Mouse (Mus musculus) lung, embryonic 15.5 days (tissue): ENCODE measurements around the gene Tcf7l1. TPM values are rescaled to one million over a fixed set of nuclear protein-coding genes. Genes with fewer than 3 reads are reported as not detected.

Source experiments
- ATAC-seq: fragments of 200-750 bp; cut with Nextera tagmentation; 2 replicates; pipeline ENCODE4 v1.8.0; 2017; ENCODE audit warnings: moderate number of reproducible peaks, borderline replicate concordance; ENCODE audit not compliant: low FRiP score, low TSS enrichment; ENCODE audit errors: extremely low read depth
- H3K27ac ChIP-seq: fragments of 300-500 bp; sonication (generic); 2 replicates; pipeline ENCODE4 v1.5.1; 2015; ENCODE audit warnings: moderate library complexity, mild to moderate bottlenecking, inconsistent platforms
- H3K27me3 ChIP-seq: fragments of 300-500 bp; sonication (generic); 2 replicates; pipeline ENCODE4 v1.6.1; 2015; ENCODE audit warnings: inconsistent platforms
- H3K36me3 ChIP-seq: fragments of 300-500 bp; sonication (generic); 2 replicates; pipeline ENCODE4 v1.6.1; 2015; ENCODE audit warnings: inconsistent platforms
- H3K4me1 ChIP-seq: fragments of 300-500 bp; sonication (generic); 2 replicates; pipeline ENCODE4 v1.6.1; 2015; ENCODE audit warnings: inconsistent platforms
- H3K4me2 ChIP-seq: fragments of 300-500 bp; sonication (generic); 2 replicates; pipeline ENCODE4 v1.6.1; 2015; ENCODE audit warnings: inconsistent platforms, mild to moderate bottlenecking, moderate library complexity
- H3K4me3 ChIP-seq: fragments of 300-500 bp; sonication (generic); 2 replicates; pipeline ENCODE4 v1.5.1; 2015; ENCODE audit warnings: mild to moderate bottlenecking, inconsistent platforms
- H3K9ac ChIP-seq: fragments of 300-500 bp; sonication (generic); 2 replicates; pipeline ENCODE4 v1.6.1; 2015; ENCODE audit warnings: inconsistent platforms
- H3K9me3 ChIP-seq: fragments of 300-500 bp; sonication (generic); 2 replicates; pipeline ENCODE4 v1.6.1; 2016; ENCODE audit warnings: inconsistent platforms
- WGBS: fragments of 180-500 bp; shearing (Covaris S2); methylation state at CpG from one replicate; pipeline ENCODE4 v1.1.7; 2015; 5-methylcytosine and 5-hydroxymethylcytosine counted together
- polyA plus RNA-seq: library from polyadenylated mRNA; unstranded; fragments of >200 nt; fragmentation: Nextera tagmentation; extraction: Ambion mirVana; gene quantifications from 2 replicates; pipeline ENCODE4 v1.2.1, GENCODE M21; 2015

Tcf7l1 gene
- polyA plus RNA-seq, 1 experiment from 2014 or later, result 33.8 TPM

GRCm38 (mm10) chr6:72630961-72631360, 158.1 kb downstream of the Tcf7l1 start:
- ATAC-seq, result no peak
- 90% methylated on average over 14 of the region's 14 CpGs for WGBS
- Histone ChIP-seq H3K27ac (no peak overlapping the region), H3K4me2 (no peak overlapping the region), H3K4me3 (no peak overlapping the region), H3K27me3 (no peaks in the 10 kb centered on the region), H3K4me1 (peaks cover 3% of the 10 kb centered on the region), H3K9me3 (no peaks in the 10 kb centered on the region), H3K36me3 (peaks cover 55% of the 10 kb centered on the region), H3K9ac (no peak overlapping the region)

DNA sequence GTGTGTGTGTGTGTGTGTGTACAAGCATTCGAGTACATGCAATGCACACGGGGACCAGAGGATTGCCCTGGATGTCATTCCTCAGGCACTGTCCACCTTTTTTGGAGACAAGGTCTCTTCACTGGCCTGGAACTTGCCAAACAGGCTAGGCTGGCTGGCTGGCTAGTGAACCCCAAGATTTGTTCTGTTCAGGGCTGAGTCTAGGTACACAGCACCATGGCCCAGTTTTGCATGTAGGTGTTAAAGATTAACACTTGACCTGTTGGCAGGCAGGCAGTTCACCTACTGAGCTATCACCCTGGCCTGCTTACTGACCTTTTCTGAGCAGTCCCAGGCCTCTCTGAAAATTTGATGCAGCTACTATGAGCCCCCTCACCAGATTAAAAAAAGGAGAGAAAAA, 158.7 kb downstream of the Tcf7l1 start:
- Histone ChIP-seq H3K27ac (no peak overlapping the region), H3K9me3 (no peaks in the 10 kb centered on the region), H3K4me2 (no peak overlapping the region), H3K4me3 (no peak overlapping the region), H3K9ac (no peak overlapping the region), H3K27me3 (no peaks in the 10 kb centered on the region), H3K4me1 (no peaks in the 10 kb centered on the region), H3K36me3 (peaks cover 55% of the 10 kb centered on the region)
- WGBS, result 77% methylated on average over 2 of the region's 2 CpGs
- no peak for ATAC-seq

- 88% methylated on average over 16 of the region's 16 CpGs for WGBS
- H3K4me3 ChIP-seq, result no peak overlapping the region
- H3K9me3 ChIP-seq, result no peaks in the 10 kb centered on the region
- no peak for ATAC-seq
- H3K27ac ChIP-seq, result no peak overlapping the region
- H3K4me2 ChIP-seq, result no peak overlapping the region
- H3K9ac ChIP-seq, result no peak overlapping the region
- no peaks in the 10 kb centered on the region for H3K27me3 ChIP-seq
- peaks cover 50% of the 10 kb centered on the region for H3K36me3 ChIP-seq
- H3K4me1 ChIP-seq, result no peaks in the 10 kb centered on the region
Observed at GRCm38 (mm10) chr6:72627276-72627675, 161.8 kb downstream of the Tcf7l1 start.

DNA sequence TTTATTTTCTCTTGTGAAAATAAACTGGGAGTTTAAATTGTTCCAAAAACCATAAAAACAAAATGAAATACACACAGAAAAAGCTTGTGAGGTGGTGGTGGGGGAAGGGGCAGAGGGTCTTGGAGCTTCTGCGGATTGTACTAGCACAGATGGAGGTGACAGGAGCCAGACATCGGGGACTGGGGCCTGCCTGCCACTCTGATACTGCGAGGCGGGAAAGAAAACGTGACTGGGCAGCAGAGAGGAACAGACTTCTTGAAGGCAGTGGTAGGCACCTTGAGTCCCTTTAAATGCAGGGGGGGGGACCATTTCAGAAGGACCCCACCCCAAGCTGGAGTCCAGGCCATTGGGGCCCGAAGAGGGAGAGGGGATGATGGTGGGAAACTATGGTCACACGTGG, 162.7 kb downstream of the Tcf7l1 start:
- H3K4me1 ChIP-seq, result 0 out of 2 replicates have a peak, but pooled peaks cover 4% of the 10 kb centered on the region
- H3K9me3 ChIP-seq, result no peaks in the 10 kb centered on the region
- ATAC-seq, result no peak
- 86% methylated on average over 7 of the region's 7 CpGs for WGBS
- H3K9ac ChIP-seq, result no peak overlapping the region
- no peak overlapping the region for H3K4me3 ChIP-seq
- H3K4me2 ChIP-seq, result no peak overlapping the region
- peaks cover 43% of the 10 kb centered on the region for H3K36me3 ChIP-seq
- no peaks in the 10 kb centered on the region for H3K27me3 ChIP-seq
- H3K27ac ChIP-seq, result no peak overlapping the region

- H3K9ac ChIP-seq, result no peak overlapping the region
- H3K27me3 ChIP-seq, result no peaks in the 10 kb centered on the region
- no peak overlapping the region for H3K27ac ChIP-seq
- peaks cover 18% of the 10 kb centered on the region for H3K36me3 ChIP-seq
- peaks cover 20% of the 10 kb centered on the region; the same call in 1 of the 2 replicates for H3K4me1 ChIP-seq
- no peak overlapping the region for H3K4me3 ChIP-seq
- H3K4me2 ChIP-seq, result no peak overlapping the region
- WGBS, result 87% methylated on average over 8 of the region's 8 CpGs
- ATAC-seq, result no peak
- no peaks in the 10 kb centered on the region for H3K9me3 ChIP-seq
Observed at GRCm38 (mm10) chr6:72623661-72624402, 165.2 kb downstream of the Tcf7l1 start.

DNA sequence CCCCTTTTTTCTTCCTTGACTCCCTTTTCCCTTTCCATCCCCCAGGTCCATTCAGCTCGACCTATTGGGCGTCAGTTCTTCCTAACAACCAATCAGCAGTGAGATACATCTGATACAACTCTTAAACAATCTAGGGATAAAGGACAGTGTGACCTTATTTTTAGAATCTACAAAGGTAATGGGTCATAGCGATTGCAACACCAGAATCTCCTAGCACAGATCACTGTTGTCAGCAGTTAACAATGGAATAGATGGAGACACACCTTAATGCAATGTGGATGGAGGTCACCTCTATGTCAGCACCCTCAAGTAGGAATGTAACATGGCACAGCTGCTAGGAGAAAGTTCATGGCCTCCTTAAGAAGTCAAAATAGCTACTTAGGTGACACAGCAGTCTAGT, 166.1 kb downstream of the Tcf7l1 start:
- H3K9ac ChIP-seq, result no peak overlapping the region
- WGBS, result 37% methylated on average over 3 of the region's 3 CpGs
- H3K36me3 ChIP-seq, result peaks cover 17% of the 10 kb centered on the region
- no peaks in the 10 kb centered on the region for H3K9me3 ChIP-seq
- no peak overlapping the region for H3K27ac ChIP-seq
- H3K4me1 ChIP-seq, result peaks cover 27% of the 10 kb centered on the region
- no peak overlapping the region for H3K4me2 ChIP-seq
- no peak for ATAC-seq
- no peak overlapping the region for H3K4me3 ChIP-seq
- H3K27me3 ChIP-seq, result no peaks in the 10 kb centered on the region

- no peak overlapping the region for H3K4me2 ChIP-seq
- H3K9ac ChIP-seq, result no peak overlapping the region
- no peak overlapping the region for H3K4me3 ChIP-seq
- H3K27ac ChIP-seq, result 0 out of 2 replicates have a peak overlapping the region, but pooled peaks have one; percentile 9
- H3K36me3 ChIP-seq, result no peaks in the 10 kb centered on the region
- no peak for ATAC-seq
- WGBS, result 59% methylated on average over 5 of the region's 5 CpGs
- H3K27me3 ChIP-seq, result no peaks in the 10 kb centered on the region
- no peaks in the 10 kb centered on the region for H3K9me3 ChIP-seq
- H3K4me1 ChIP-seq, result peaks cover 34% of the 10 kb centered on the region
Observed at GRCm38 (mm10) chr6:72620920-72621319, 168.1 kb downstream of the Tcf7l1 start.

DNA sequence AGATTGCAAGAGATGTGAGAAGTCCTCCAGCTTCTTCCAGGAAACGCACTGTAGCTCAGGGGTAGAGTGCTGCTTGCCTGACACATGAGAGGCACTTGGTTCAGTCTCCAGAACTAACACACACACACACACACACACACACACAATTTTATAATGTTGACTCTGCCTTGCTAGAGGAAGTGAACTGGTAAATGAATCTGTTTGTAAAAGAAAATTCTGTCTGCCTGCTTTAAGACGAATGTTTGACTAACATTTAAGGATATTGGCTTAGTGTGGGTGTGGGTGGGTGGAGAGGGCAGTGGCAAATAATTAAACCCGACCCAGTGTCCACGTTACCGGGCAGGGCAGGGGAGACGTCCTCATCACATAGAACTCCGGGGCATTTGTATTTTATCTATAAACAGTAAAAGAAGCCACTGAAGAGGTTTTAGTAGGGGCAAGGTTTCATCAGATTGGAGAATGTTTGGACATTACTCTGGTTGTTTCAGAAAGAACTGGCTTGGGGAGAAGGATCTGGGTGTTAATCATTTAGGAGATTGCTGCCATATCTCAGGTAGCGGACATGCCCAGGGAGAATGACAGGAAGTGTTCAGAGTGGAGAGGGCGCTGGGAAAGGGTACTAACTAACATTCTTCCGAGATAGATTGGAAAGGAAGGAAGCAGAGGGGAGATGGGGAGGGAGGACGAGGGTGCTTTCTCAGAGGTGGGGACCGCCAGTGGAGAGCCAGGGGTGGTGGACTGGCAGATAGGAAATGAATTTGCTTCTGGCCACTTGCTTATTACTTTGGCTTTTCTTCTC, 169.1 kb downstream of the Tcf7l1 start:
- H3K27ac ChIP-seq, result peak overlapping the region; percentile 83
- peak overlapping the region; percentile 37 for H3K4me2 ChIP-seq
- H3K4me1 ChIP-seq, result peaks cover 44% of the 10 kb centered on the region
- ATAC-seq, result no peak
- H3K4me3 ChIP-seq, result no peak overlapping the region
- WGBS, result 26% methylated on average over 12 of the region's 12 CpGs
- no peaks in the 10 kb centered on the region for H3K9me3 ChIP-seq
- no peaks in the 10 kb centered on the region for H3K27me3 ChIP-seq
- H3K36me3 ChIP-seq, result no peaks in the 10 kb centered on the region
- H3K9ac ChIP-seq, result no peak overlapping the region; the same call in 1 of the 2 replicates

GRCm38 (mm10) chr6:72616643-72617288, 172.3 kb downstream of the Tcf7l1 start, which contains the start of gene Tgoln1:
Gene Tgoln1 (minus strand): TSS chr6:72617000.
- Histone ChIP-seq H3K27ac (peak within 1 kb of the TSS; percentile 94), H3K27me3 (no peaks in the 10 kb centered on the region), H3K36me3 (peaks cover 15% of the 10 kb centered on the region), H3K9ac (peak within 1 kb of the TSS; percentile 81), H3K9me3 (no peaks in the 10 kb centered on the region), H3K4me2 (peak within 1 kb of the TSS; percentile 73), H3K4me3 (peak within 1 kb of the TSS; percentile 75), H3K4me1 (peaks cover 55% of the 10 kb centered on the region)
- under 1% methylated on average over 41 of the region's 41 CpGs for WGBS
- ATAC-seq, result peak; percentile 95

GRCm38 (mm10) chr6:72615561-72616375, 173.3 kb downstream of the Tcf7l1 start:
- peaks cover 25% of the 10 kb centered on the region for H3K36me3 ChIP-seq
- 17% methylated on average over 25 of the region's 25 CpGs for WGBS
- no peak overlapping the region for H3K27ac ChIP-seq

DNA sequence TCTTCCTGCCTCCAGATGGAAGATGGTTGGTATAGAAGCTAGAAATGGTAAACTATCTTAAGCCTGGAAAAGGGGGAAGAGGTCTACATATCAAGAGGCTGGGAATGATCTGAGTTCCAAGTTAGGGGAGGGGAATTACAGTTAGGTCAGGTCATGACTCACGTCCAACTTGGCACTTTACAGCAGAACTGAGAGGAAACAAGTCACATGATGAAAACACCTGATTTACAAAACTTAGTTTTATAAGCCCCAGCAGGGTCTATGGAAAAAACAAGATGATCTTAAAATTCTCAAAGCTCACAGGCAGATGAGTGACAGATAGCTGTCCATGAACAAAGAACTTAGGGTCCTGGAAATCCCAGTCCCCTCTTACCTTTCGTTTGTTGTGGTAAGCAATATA, 173.9 kb downstream of the Tcf7l1 start:
- ATAC-seq, result no peak
- no peaks in the 10 kb centered on the region for H3K27me3 ChIP-seq
- peaks cover 31% of the 10 kb centered on the region for H3K36me3 ChIP-seq
- peak overlapping the region; percentile 75 for H3K4me3 ChIP-seq
- WGBS, result 45% methylated on average over 2 of the region's 2 CpGs
- peak overlapping the region; percentile 81; the same call in 1 of the 2 replicates for H3K9ac ChIP-seq
- H3K27ac ChIP-seq, result no peak overlapping the region
- H3K4me2 ChIP-seq, result peak overlapping the region; percentile 73
- no peaks in the 10 kb centered on the region for H3K9me3 ChIP-seq
- peaks cover 47% of the 10 kb centered on the region for H3K4me1 ChIP-seq

More at GRCm38 (mm10) chr6:72615561-72616375, 173.3 kb downstream of the Tcf7l1 start:
- peak overlapping the region; percentile 73 for H3K4me2 ChIP-seq
- H3K4me3 ChIP-seq, result peak overlapping the region; percentile 75
- ATAC-seq, result no peak
- H3K9me3 ChIP-seq, result no peaks in the 10 kb centered on the region
- peak overlapping the region; percentile 81 for H3K9ac ChIP-seq
- H3K27me3 ChIP-seq, result no peaks in the 10 kb centered on the region
- peaks cover 51% of the 10 kb centered on the region for H3K4me1 ChIP-seq
